12 mouse cellular contexts compared by ENCODE assay signal in the genomic region with DNA sequence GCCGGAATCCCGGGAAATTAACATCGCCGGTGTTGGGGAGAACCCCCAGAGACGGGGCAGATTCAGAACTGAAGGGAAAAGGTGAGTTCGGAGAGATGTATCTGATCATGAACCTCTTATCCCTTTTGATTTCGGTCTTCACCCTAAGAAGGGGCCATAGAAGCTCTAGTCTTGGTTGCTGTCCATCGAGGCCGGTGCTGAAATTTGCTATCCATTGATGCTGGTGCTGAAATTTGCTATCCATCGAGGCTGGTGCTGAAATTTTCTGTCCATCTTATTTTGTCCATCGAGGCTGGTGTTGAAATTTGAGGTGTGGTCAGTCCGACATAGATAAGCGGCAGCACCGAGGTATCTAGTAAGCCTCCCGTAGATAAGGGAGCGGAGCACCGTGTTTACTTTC.
A peak's percentile ranks its signal among the peaks of the same experiment; 100 is the strongest.
DNase-seq lines count a peak whose midpoint lies in the region; ATAC-seq lines count a peak whose summit lies in the region.
"Had no signal": no experiment of that assay in that cellular context is flagged by ENCODE, and none has a peak within 500 bp of the region (broad histone marks: within the 10 kb centered on the region; RNA-seq: fewer than 3 reads in every experiment).

No protein-coding gene starts in this region.

- no peak overlapping the region for H3K9ac ChIP-seq in neural tube, embryonic 15.5 days (replicated peaks)
- H3K9ac ChIP-seq: embryonic facial prominence, embryonic 13.5 days; limb, embryonic 15.5 days had no signal

- H3K4me3 ChIP-seq in neural tube, embryonic 15.5 days (replicated peaks), result no peak overlapping the region
- no peak overlapping the region for H3K4me3 ChIP-seq in embryonic facial prominence, embryonic 10.5 days
- H3K4me3 ChIP-seq: embryonic facial prominence, embryonic 13.5 days; heart, embryonic 10.5 days; limb, embryonic 15.5 days had no signal

- H3K4me2 ChIP-seq in neural tube, embryonic 15.5 days, result no peak overlapping the region
- H3K4me2 ChIP-seq: embryonic facial prominence, embryonic 13.5 days; limb, embryonic 15.5 days had no signal

- no peak for ATAC-seq in neural tube, embryonic 15.5 days (ENCODE audit: low FRiP score)

- 71% methylated on average over 17 of the region's 17 CpGs for WGBS in neural tube, embryonic 15.5 days
- WGBS in embryonic facial prominence, embryonic 10.5 days, result 67% methylated on average over 17 of the region's 17 CpGs

- no peaks in the 10 kb centered on the region for H3K4me1 ChIP-seq in neural tube, embryonic 15.5 days
- H3K4me1 ChIP-seq in embryonic facial prominence, embryonic 10.5 days, result no peaks in the 10 kb centered on the region
- H3K4me1 ChIP-seq: embryonic facial prominence, embryonic 13.5 days; heart, embryonic 10.5 days; limb, embryonic 15.5 days had no signal

- peak; percentile 13 for DNase-seq in adrenal gland, postnatal 14 days
- DNase-seq in adrenal gland, postnatal 4 days (ENCODE audit: low spot score in 2 of 2), result no peak
- DNase-seq in neural tube, embryonic 10.5 days (ENCODE audit: extremely low spot score, low spot score), result peak; percentile 29
- peak; percentile 45 for DNase-seq in embryonic facial prominence, embryonic 10.5 days (ENCODE audit: low spot score)
- DNase-seq in yolk sac, embryonic 10.5 days (ENCODE audit: low spot score), result peak; percentile 1
- DNase-seq in layer of hippocampus, adult 11-12 months (ENCODE audit: low spot score), result no peak
- DNase-seq in B cell, adult 2 months, result no peak
- DNase-seq: kidney, adult 9 months had no signal

- H3K36me3 ChIP-seq in neural tube, embryonic 15.5 days, result no peaks in the 10 kb centered on the region
- no peaks in the 10 kb centered on the region for H3K36me3 ChIP-seq in embryonic facial prominence, embryonic 10.5 days (replicated peaks)
- H3K36me3 ChIP-seq: embryonic facial prominence, embryonic 13.5 days; heart, embryonic 10.5 days; limb, embryonic 15.5 days had no signal

- no peak overlapping the region for H3K27ac ChIP-seq in neural tube, embryonic 15.5 days (replicated peaks)
- no peak overlapping the region for H3K27ac ChIP-seq in embryonic facial prominence, embryonic 10.5 days (replicated peaks)
- H3K27ac ChIP-seq: embryonic facial prominence, embryonic 13.5 days; heart, embryonic 10.5 days; limb, embryonic 15.5 days had no signal

- no peaks in the 10 kb centered on the region for H3K27me3 ChIP-seq in neural tube, embryonic 15.5 days (replicated peaks)
- no peaks in the 10 kb centered on the region for H3K27me3 ChIP-seq in embryonic facial prominence, embryonic 10.5 days (replicated peaks; ENCODE audit: low read depth, poor library complexity, severe bottlenecking)
- H3K27me3 ChIP-seq: embryonic facial prominence, embryonic 13.5 days; limb, embryonic 15.5 days had no signal

- H3K9me3 ChIP-seq in neural tube, embryonic 15.5 days (replicated peaks), result peaks cover 3% of the 10 kb centered on the region; the same call in 1 of the 2 replicates
- peaks cover 29% of the 10 kb centered on the region for H3K9me3 ChIP-seq in embryonic facial prominence, embryonic 10.5 days
- H3K9me3 ChIP-seq: embryonic facial prominence, embryonic 13.5 days; heart, embryonic 10.5 days; limb, embryonic 15.5 days had no signal

Comparison
In these comparisons a context has a peak if more than half of its experiments do, and no peak if none do; other contexts are left out.
1. DNase-seq: peak in adrenal gland, postnatal 14 days (single experiment), neural tube, embryonic 10.5 days (single experiment), embryonic facial prominence, embryonic 10.5 days (single experiment) and yolk sac, embryonic 10.5 days (single experiment); none in adrenal gland, postnatal 4 days (0 of 2), layer of hippocampus, adult 11-12 months (single experiment) and B cell, adult 2 months (0 of 2).